Mouse (Mus musculus) olfactory bulb, adult 2 months (tissue): ENCODE measurements at regions not wholly inside any gene's neighbourhood (a gene's known extent, or its start where the extent isn't known, plus 50 kb on each side); places are given as distances from the start of the nearest gene placed in this dataset.

Source experiments
- H3K27ac ChIP-seq: fragments of 200-500 bp; 2 replicates; pipeline ENCODE4 v1.5.1; 2012; ENCODE audit warnings: low read depth, low read length; ENCODE audit not compliant: insufficient read depth
- H3K4me1 ChIP-seq: fragments of 200-500 bp; 2 replicates; pipeline ENCODE4 v1.6.1; 2012; ENCODE audit warnings: low read length; ENCODE audit not compliant: control insufficient read depth, insufficient read depth
- H3K4me3 ChIP-seq: fragments of 200-500 bp; 2 replicates; pipeline ENCODE4 v1.5.1; 2012; ENCODE audit warnings: mild to moderate bottlenecking, low read depth, low read length, moderate library complexity; ENCODE audit not compliant: insufficient read depth
- CTCF ChIP-seq: fragments of 200-500 bp; IDR thresholded peaks from 2 replicates; pipeline ENCODE4 v1.5.1; 2012; ENCODE audit warnings: low read depth, mild to moderate bottlenecking, low read length, moderate library complexity; ENCODE audit not compliant: insufficient read depth
- POLR2A ChIP-seq: fragments of 200-500 bp; IDR thresholded peaks from 2 replicates; pipeline ENCODE4 v1.6.1; 2012; ENCODE audit warnings: mild to moderate bottlenecking, low read depth, low read length, moderate library complexity; ENCODE audit not compliant: insufficient read depth
- WGBS: fragments of 180-500 bp; shearing (Covaris S2); methylation state at CpG from one replicate; pipeline ENCODE4 v1.1.7; 2018; 5-methylcytosine and 5-hydroxymethylcytosine counted together

- no peak overlapping the region for H3K27ac ChIP-seq
- TF ChIP-seq CTCF (no peak), POLR2A (no peak)
- no peak overlapping the region for H3K4me3 ChIP-seq
- 74% methylated on average over 7 of the region's 7 CpGs for WGBS
- no peaks in the 10 kb centered on the region for H3K4me1 ChIP-seq
These were observed 107.4 kb downstream of the Cdc5l start for GRCm38 (mm10) chr17:45326173-45326572.

- 76% methylated on average over 8 of the region's 8 CpGs for WGBS
- Histone ChIP-seq H3K4me1 (no peaks in the 10 kb centered on the region), H3K4me3 (no peak overlapping the region), H3K27ac (no peak overlapping the region)
- TF ChIP-seq CTCF (no peak), POLR2A (no peak)
These were observed 110.7 kb downstream of the Cdc5l start for GRCm38 (mm10) chr17:45322842-45323241.

GRCm38 (mm10) chr17:45320074-45320473, 113.5 kb downstream of the Cdc5l start:
- Histone ChIP-seq H3K4me1 (no peaks in the 10 kb centered on the region), H3K4me3 (no peak overlapping the region), H3K27ac (no peak overlapping the region)
- TF ChIP-seq POLR2A (no peak), CTCF (no peak)
- 76% methylated on average over 7 of the region's 7 CpGs for WGBS

- no peak overlapping the region for H3K27ac ChIP-seq
- no peak overlapping the region for H3K4me3 ChIP-seq
- 86% methylated on average over 25 of the region's 25 CpGs for WGBS
- TF ChIP-seq POLR2A (no peak), CTCF (no peak)
- H3K4me1 ChIP-seq = 0 out of 2 replicates have a peak, but pooled peaks cover 1% of the 10 kb centered on the region
These were observed 115.1 kb downstream of the Cdc5l start for GRCm38 (mm10) chr17:45318211-45319076.

GRCm38 (mm10) chr17:45312510-45313266, 120.8 kb downstream of the Cdc5l start:
- 67% methylated on average over 5 of the region's 5 CpGs for WGBS
- H3K27ac ChIP-seq = no peak overlapping the region
- TF ChIP-seq POLR2A (no peak), CTCF (no peak)
- no peak overlapping the region for H3K4me3 ChIP-seq
- H3K4me1 ChIP-seq = peaks cover 8% of the 10 kb centered on the region

- 82% methylated on average over 7 of the region's 7 CpGs for WGBS
- no peak for TF ChIP-seq POLR2A
- no peak for TF ChIP-seq CTCF
- no peak overlapping the region for H3K27ac ChIP-seq
- peaks cover 11% of the 10 kb centered on the region for H3K4me1 ChIP-seq
- no peak overlapping the region for H3K4me3 ChIP-seq
These were observed 127.0 kb downstream of the Cdc5l start for GRCm38 (mm10) chr17:45306506-45306905.

GRCm38 (mm10) chr17:45303183-45303582, 130.4 kb downstream of the Cdc5l start:
- 63% methylated on average over 6 of the region's 6 CpGs for WGBS
- H3K4me3 ChIP-seq = no peak overlapping the region
- no peak overlapping the region for H3K27ac ChIP-seq
- TF ChIP-seq CTCF = no peak
- TF ChIP-seq POLR2A = no peak
- H3K4me1 ChIP-seq = peaks cover 24% of the 10 kb centered on the region

GRCm38 (mm10) chr17:45298355-45298754, 135.2 kb downstream of the Cdc5l start:
- no peak overlapping the region for H3K4me3 ChIP-seq
- peaks cover 25% of the 10 kb centered on the region for H3K4me1 ChIP-seq
- TF ChIP-seq CTCF = no peak
- 48% methylated on average over 4 of the region's 4 CpGs for WGBS
- H3K27ac ChIP-seq = no peak overlapping the region

GRCm38 (mm10) chr17:45297860-45298259, 135.7 kb downstream of the Cdc5l start:
- H3K4me1 ChIP-seq = peaks cover 25% of the 10 kb centered on the region
- TF ChIP-seq CTCF (no peak), POLR2A (no peak)
- H3K27ac ChIP-seq = no peak overlapping the region
- no peak overlapping the region for H3K4me3 ChIP-seq
- 88% methylated on average over 3 of the region's 3 CpGs for whole genome bisulfite sequencing
